Mouse (Mus musculus): ENCODE measurements at regions not wholly inside any gene's neighbourhood (a gene's known extent, or its start where the extent isn't known, plus 50 kb on each side); places are given as distances from the start of the nearest gene placed in this dataset.

DNA sequence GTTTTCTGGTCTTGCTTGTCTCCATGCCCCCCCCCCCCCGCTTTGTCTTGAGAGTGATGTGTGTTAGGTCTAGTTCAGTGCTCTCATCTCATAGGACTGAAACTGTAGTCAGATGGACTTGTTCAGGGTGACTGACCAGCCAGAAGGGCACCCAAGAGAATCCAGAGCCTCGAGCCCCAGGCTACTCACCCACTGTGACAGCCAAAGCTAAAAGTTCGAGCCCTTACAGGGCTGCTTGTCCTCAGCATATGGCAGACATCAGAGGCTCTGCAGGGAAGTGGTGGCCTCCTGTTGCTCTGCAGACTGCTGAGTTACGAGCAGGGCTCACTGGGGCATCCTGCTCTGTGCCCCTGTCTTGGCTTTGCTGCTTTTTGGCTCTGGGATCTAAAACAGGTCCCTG, 64.9 kb downstream of the Fam43a start:
- no peak for DNase-seq (ENCODE audit: low spot score, missing footprints)
- Histone ChIP-seq H3K36me3 (ENCODE audit: control insufficient read depth, insufficient read depth, low read length) (no peaks in the 10 kb centered on the region), H3K4me3 (ENCODE audit: low read depth, low read length) (no peak overlapping the region), H3K9ac (ENCODE audit: low read length) (no peak overlapping the region), H3K4me1 (ENCODE audit: control insufficient read depth, insufficient read depth, low read length) (0 out of 2 replicates have a peak, but pooled peaks cover 2% of the 10 kb centered on the region), H3K4me2 (no peak overlapping the region), H3K27me3 (ENCODE audit: control insufficient read depth, insufficient read depth, low read length) (no peaks in the 10 kb centered on the region), H3K9me3 (ENCODE audit: control insufficient read depth, low read length) (no peaks in the 10 kb centered on the region), H3K27ac (ENCODE audit: low read depth, low read length) (no peak overlapping the region)
- WGBS, result 52% methylated on average over 4 of the region's 4 CpGs
- ATAC-seq (ENCODE audit: low FRiP score), result no peak

DNA sequence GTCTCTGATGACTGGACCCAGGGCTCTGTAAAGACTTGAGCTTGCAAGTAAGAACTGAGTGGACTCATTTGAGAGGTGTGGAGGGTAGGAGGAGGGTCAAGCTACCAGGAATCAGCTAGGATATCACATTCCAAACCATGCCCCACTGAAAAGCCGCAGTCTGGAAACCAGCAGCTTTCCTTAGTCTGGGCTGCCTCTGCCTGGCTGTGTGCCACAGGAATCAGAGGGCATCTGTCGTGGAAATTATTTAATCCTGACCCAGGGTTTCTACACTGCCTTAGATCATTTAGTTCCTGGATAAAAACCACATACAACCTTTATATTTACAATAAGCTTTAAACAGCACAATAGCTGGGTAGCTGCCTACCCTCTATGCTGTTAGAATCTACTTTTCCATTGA, 66.4 kb downstream of the Fam43a start:
- Histone ChIP-seq H3K9ac (ENCODE audit: low read length) (no peak overlapping the region), H3K4me1 (ENCODE audit: control insufficient read depth, insufficient read depth, low read length) (0 out of 2 replicates have a peak, but pooled peaks cover 2% of the 10 kb centered on the region), H3K4me3 (ENCODE audit: low read depth, low read length) (no peak overlapping the region), H3K4me2 (no peak overlapping the region), H3K9me3 (ENCODE audit: control insufficient read depth, low read length) (no peaks in the 10 kb centered on the region), H3K36me3 (ENCODE audit: control insufficient read depth, insufficient read depth, low read length) (no peaks in the 10 kb centered on the region), H3K27me3 (ENCODE audit: control insufficient read depth, insufficient read depth, low read length) (no peaks in the 10 kb centered on the region), H3K27ac (ENCODE audit: low read depth, low read length) (no peak overlapping the region)
- no peak for DNase-seq (ENCODE audit: low spot score, missing footprints)
- no peak for ATAC-seq (ENCODE audit: low FRiP score)
- 84% methylated on average over 2 of the region's 2 CpGs for WGBS

DNA sequence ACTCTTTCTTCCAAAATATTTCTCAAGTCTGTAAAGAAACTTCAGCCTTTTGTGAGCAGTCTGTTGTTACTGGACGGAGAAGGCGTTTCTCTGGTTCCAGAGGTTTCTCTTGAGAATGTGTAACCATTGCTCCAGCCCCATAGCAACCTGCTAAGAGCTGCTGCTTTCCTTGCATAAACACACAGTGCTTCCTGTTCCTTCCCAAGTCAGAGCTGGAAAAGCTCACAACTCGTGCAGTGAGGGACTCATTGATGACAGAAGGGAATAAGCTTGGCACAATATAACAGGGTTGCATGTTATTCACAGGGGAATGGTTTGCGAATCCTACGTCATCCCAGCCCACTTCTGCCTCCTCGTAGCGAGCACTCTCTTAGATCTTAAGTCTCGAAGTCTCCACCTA, 70.4 kb downstream of the Fam43a start:
- no peak overlapping the region for H3K4me3 ChIP-seq (ENCODE audit: low read depth, low read length)
- no peaks in the 10 kb centered on the region for H3K27me3 ChIP-seq (ENCODE audit: control insufficient read depth, insufficient read depth, low read length)
- WGBS, result 84% methylated on average over 8 of the region's 8 CpGs
- ATAC-seq (ENCODE audit: low FRiP score) (no peak), DNase-seq (ENCODE audit: low spot score, missing footprints) (no peak)
- no peak overlapping the region for H3K4me2 ChIP-seq
- no peaks in the 10 kb centered on the region for H3K9me3 ChIP-seq (ENCODE audit: control insufficient read depth, low read length)
- H3K9ac ChIP-seq (ENCODE audit: low read length), result no peak overlapping the region
- no peak overlapping the region for H3K27ac ChIP-seq (ENCODE audit: low read depth, low read length)
- no peaks in the 10 kb centered on the region for H3K36me3 ChIP-seq (ENCODE audit: control insufficient read depth, insufficient read depth, low read length)
- H3K4me1 ChIP-seq (ENCODE audit: control insufficient read depth, insufficient read depth, low read length), result no peaks in the 10 kb centered on the region

DNA sequence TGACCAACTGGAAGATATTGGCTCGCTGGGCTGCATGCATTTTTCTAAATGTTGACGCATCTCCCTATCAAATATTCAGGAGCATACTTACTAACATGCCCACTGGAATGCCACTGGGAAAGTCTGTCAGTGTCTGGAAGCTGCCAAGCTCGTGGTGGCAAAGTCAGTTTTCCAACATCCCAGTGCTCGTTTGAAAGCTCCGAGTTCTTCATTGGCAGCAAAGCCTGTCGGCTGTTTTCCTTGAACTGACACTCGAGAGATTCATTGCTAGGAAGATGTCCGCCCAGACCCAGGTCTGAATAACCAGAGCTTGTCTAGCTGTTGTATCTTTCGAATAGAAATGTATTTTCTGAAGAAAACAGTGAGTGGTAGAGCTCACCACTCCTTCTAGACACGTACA, 72.1 kb downstream of the Fam43a start:
- no peaks in the 10 kb centered on the region for H3K36me3 ChIP-seq (ENCODE audit: control insufficient read depth, insufficient read depth, low read length)
- H3K9me3 ChIP-seq (ENCODE audit: control insufficient read depth, low read length), result no peaks in the 10 kb centered on the region
- no peak overlapping the region for H3K9ac ChIP-seq (ENCODE audit: low read length)
- H3K4me3 ChIP-seq (ENCODE audit: low read depth, low read length), result no peak overlapping the region
- no peak overlapping the region for H3K4me2 ChIP-seq
- H3K27me3 ChIP-seq (ENCODE audit: control insufficient read depth, insufficient read depth, low read length), result no peaks in the 10 kb centered on the region
- H3K4me1 ChIP-seq (ENCODE audit: control insufficient read depth, insufficient read depth, low read length), result no peaks in the 10 kb centered on the region
- no peak for DNase-seq (ENCODE audit: low spot score, missing footprints)
- H3K27ac ChIP-seq (ENCODE audit: low read depth, low read length), result no peak overlapping the region
- 88% methylated on average over 10 of the region's 10 CpGs for WGBS
- no peak for ATAC-seq (ENCODE audit: low FRiP score)

DNA sequence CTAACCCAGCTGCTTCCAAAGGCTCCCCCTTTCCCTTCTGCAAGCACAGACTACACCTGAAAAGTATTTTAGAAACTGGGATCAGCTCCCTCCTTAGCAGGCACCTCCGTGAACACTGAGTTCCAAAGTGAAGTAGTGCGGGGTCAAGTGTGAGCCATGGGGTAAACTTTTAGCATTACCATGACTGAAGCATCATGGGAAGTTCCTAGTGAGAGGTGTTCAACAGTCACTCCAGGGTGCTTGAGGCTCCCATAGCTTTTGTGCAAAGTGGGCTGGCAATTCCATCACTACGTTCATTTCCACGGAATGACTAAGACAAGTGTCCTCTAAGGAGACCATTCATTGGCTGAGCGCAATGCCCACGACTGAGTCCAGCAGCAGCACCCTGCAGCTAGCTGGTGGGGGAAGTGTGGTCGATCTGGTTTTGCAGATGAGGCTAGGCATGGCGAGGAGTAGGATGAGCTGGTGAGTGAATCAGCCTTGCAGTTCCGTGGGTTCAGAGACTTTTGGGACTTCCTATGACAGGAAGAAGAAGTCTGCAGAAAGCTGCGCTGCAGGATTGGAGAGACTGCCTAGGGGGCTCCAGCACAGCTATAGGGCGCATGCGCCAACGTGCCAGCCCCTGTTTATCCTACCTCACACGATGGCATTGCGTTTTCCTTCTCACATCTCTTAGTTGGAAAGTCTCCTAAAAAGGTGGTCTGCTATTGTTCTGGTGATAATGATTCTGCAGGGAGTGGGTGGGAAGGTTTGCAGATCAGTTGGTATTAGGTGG, 73.4 kb downstream of the Fam43a start:
- Histone ChIP-seq H3K27me3 (ENCODE audit: control insufficient read depth, insufficient read depth, low read length) (no peaks in the 10 kb centered on the region), H3K4me1 (ENCODE audit: control insufficient read depth, insufficient read depth, low read length) (no peaks in the 10 kb centered on the region), H3K4me3 (ENCODE audit: low read depth, low read length) (no peak overlapping the region), H3K9ac (ENCODE audit: low read length) (no peak overlapping the region), H3K27ac (ENCODE audit: low read depth, low read length) (no peak overlapping the region), H3K4me2 (no peak overlapping the region), H3K9me3 (ENCODE audit: control insufficient read depth, low read length) (no peaks in the 10 kb centered on the region), H3K36me3 (ENCODE audit: control insufficient read depth, insufficient read depth, low read length) (no peaks in the 10 kb centered on the region)
- 72% methylated on average over 15 of the region's 15 CpGs for WGBS
- DNase-seq (ENCODE audit: low spot score, missing footprints) (no peak), ATAC-seq (ENCODE audit: low FRiP score) (no peak)

DNA sequence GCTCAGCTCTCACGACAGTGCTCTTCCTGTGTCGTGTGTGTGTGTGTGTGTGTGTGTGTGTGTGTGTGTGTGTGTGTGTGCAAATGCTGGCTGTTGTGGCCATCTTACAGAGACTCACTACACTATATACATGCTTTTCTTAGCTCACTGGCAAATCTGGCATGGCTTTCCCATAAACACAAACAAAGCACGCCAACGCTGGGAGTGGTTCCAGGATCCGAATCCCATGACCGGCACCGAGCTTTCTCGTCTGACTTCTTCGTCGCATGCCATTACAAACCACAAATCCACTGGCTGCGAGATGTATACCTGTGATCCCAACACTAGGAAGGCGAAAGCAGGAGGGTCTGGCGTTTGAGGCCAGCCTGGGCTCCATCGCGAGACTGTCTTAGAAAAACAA, 74.1 kb downstream of the Fam43a start:
- Histone ChIP-seq H3K4me3 (ENCODE audit: low read depth, low read length) (no peak overlapping the region), H3K4me2 (no peak overlapping the region), H3K9me3 (ENCODE audit: control insufficient read depth, low read length) (no peaks in the 10 kb centered on the region), H3K27ac (ENCODE audit: low read depth, low read length) (no peak overlapping the region), H3K36me3 (ENCODE audit: control insufficient read depth, insufficient read depth, low read length) (no peaks in the 10 kb centered on the region), H3K4me1 (ENCODE audit: control insufficient read depth, insufficient read depth, low read length) (no peaks in the 10 kb centered on the region), H3K27me3 (ENCODE audit: control insufficient read depth, insufficient read depth, low read length) (no peaks in the 10 kb centered on the region), H3K9ac (ENCODE audit: low read length) (no peak overlapping the region)
- ATAC-seq (ENCODE audit: low FRiP score), result no peak
- no peak for DNase-seq (ENCODE audit: low spot score, missing footprints)
- 92% methylated on average over 15 of the region's 15 CpGs for WGBS

DNA sequence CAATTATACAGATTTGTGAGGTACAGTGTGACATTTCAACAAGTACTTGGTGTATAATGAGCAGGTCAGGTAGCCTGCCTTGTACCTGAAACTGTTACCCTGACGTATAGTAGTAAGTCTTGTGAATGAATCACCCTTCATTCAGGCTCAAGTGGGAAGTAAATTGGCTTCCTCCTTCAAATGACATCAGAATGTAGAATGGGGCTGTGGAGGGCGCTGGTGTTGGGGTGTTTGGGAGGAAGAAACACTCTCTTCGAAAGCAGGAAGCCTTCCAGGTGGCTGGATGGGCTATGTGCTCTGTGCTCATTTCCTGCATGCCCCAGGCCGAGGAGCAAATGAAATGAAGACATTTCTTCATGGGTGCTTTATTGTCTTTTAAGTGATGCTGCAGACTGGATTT, 76.3 kb downstream of the Fam43a start:
- no peaks in the 10 kb centered on the region for H3K9me3 ChIP-seq (ENCODE audit: control insufficient read depth, low read length)
- no peak for ATAC-seq (ENCODE audit: low FRiP score)
- 72% methylated on average over 4 of the region's 4 CpGs for WGBS

DNA sequence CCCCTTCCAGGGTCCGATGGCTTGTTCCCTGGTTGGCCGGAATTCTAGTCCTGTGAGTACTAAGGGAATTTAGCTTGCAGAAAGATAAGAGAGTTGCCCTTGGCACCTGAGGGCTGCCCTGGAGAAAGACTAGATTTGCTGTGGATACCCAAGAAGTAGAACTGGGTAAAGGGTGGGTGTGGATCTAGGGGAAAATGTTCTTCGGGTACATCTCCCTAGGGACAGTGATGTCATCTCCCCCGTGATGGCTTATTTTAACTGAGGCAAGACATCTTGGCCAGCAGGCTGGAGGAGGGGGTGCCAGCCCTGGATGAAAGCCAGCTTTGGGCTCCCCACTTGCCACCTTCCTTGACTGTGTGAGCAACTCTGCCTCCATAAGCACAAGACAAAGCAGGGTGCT, 77.5 kb downstream of the Fam43a start:
- Histone ChIP-seq H3K27ac (ENCODE audit: low read depth, low read length) (no peak overlapping the region), H3K27me3 (ENCODE audit: control insufficient read depth, insufficient read depth, low read length) (no peaks in the 10 kb centered on the region), H3K36me3 (ENCODE audit: control insufficient read depth, insufficient read depth, low read length) (no peaks in the 10 kb centered on the region), H3K4me2 (no peak overlapping the region), H3K9ac (ENCODE audit: low read length) (no peak overlapping the region), H3K4me3 (ENCODE audit: low read depth, low read length) (no peak overlapping the region), H3K4me1 (ENCODE audit: control insufficient read depth, insufficient read depth, low read length) (no peaks in the 10 kb centered on the region), H3K9me3 (ENCODE audit: control insufficient read depth, low read length) (no peaks in the 10 kb centered on the region)
- ATAC-seq (ENCODE audit: low FRiP score) (no peak), DNase-seq (ENCODE audit: low spot score, missing footprints) (no peak)
- WGBS, result 91% methylated on average over 4 of the region's 4 CpGs

More for the DNA sequence above, 76.3 kb downstream of the Fam43a start:
- DNase-seq (ENCODE audit: low spot score, missing footprints), result no peak
- no peak overlapping the region for H3K4me3 ChIP-seq (ENCODE audit: low read depth, low read length)
- H3K27me3 ChIP-seq (ENCODE audit: control insufficient read depth, insufficient read depth, low read length), result no peaks in the 10 kb centered on the region
- H3K36me3 ChIP-seq (ENCODE audit: control insufficient read depth, insufficient read depth, low read length), result no peaks in the 10 kb centered on the region
- H3K4me1 ChIP-seq (ENCODE audit: control insufficient read depth, insufficient read depth, low read length), result no peaks in the 10 kb centered on the region
- no peak overlapping the region for H3K9ac ChIP-seq (ENCODE audit: low read length)
- H3K4me2 ChIP-seq, result no peak overlapping the region
- H3K27ac ChIP-seq (ENCODE audit: low read depth, low read length), result no peak overlapping the region

DNA sequence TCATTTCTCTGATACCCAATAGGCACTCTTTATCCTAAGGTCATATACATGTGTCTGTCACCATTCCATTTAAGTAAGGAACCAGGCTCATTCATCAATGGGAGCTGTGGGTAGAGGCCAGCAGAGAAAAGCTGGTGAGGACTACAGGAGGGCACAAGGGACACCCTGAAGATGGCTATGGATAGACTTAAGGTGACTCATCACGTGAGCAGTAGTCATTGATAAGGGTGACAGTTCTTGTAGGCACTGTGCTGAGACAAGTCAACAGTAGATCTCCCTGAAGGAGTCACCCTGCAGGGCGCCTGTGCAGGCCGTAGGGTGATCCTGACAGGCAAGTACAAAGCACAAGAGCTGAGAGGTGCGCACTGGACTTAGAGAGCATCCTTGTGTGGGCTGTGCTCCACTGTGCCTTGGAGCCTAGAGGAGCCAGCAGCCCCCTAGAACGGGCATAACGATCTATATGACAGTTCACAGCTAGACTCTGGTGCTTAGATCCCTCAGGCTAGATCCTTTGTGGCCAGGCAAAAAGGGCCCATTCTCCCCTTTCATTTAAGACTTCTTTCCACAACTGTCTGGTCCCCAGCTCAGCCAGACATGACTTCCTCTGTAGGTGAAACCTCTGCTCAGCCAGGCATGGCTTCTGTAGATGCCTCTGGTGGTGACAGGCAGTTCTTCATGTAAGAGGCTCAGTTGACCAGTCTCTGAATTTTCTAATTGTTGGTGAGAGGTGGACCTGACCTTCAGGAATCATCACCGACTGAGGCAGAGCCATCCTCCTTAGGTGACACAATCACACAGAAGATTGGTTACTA, 78.6 kb downstream of the Fam43a start:
- Histone ChIP-seq H3K4me1 (ENCODE audit: control insufficient read depth, insufficient read depth, low read length) (no peaks in the 10 kb centered on the region), H3K4me3 (ENCODE audit: low read depth, low read length) (no peak overlapping the region), H3K27ac (ENCODE audit: low read depth, low read length) (no peak overlapping the region), H3K27me3 (ENCODE audit: control insufficient read depth, insufficient read depth, low read length) (no peaks in the 10 kb centered on the region), H3K9ac (ENCODE audit: low read length) (no peak overlapping the region), H3K9me3 (ENCODE audit: control insufficient read depth, low read length) (no peaks in the 10 kb centered on the region), H3K36me3 (ENCODE audit: control insufficient read depth, insufficient read depth, low read length) (no peaks in the 10 kb centered on the region), H3K4me2 (no peak overlapping the region)
- DNase-seq (ENCODE audit: low spot score, missing footprints) (no peak), ATAC-seq (ENCODE audit: low FRiP score) (no peak)
- 85% methylated on average over 7 of the region's 7 CpGs for WGBS
